Mouse (Mus musculus): ENCODE results near the gene Nfe2l1.
"Not testable (repeated sequence)": the region's sequence is repeated elsewhere in the genome, so short reads cannot be mapped to it uniquely, and the experiment has no call there.

The Nfe2l1 gene

DNA sequence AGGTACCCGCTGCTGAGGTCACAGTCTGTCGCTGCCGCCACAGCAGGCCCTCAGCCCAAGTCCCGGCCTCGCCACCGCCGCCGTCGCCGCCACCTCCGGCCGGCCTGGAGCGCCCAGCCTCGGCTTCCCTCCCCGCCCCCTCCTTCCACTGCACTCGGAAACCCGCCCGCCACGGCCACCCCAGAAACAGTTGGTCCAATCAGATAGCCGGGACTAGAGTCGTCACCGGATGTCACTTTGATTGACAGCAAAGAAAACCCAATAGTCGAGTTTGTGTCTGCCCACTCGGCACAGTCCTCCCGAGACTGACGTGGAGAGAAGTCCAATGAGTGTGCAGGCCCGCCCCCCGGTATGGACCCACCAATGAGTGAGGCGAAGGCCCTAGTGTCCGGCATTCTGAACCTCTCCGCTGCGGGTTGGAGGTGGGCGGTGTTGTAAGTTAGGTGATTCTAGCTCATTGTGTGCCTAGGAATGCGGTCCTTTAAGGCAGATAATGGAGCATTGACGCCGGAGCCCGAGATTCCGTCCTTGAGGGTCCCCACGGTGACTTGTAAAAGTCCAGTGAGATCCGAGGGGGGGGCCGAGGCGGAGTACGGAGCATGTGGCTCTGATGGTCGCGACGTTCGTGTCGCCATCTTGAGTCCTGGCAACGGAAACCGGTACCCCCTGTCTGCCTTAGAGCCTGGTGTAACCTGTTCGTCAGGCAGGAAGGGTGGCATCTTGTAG, at the start of gene Nfe2l1:
Gene Nfe2l1, minus strand, starts transcription at position 156 of the 726 bp plus-strand sequence.
- in situ Hi-C loops (cut with MseI, MboI) = no loop called here

DNA sequence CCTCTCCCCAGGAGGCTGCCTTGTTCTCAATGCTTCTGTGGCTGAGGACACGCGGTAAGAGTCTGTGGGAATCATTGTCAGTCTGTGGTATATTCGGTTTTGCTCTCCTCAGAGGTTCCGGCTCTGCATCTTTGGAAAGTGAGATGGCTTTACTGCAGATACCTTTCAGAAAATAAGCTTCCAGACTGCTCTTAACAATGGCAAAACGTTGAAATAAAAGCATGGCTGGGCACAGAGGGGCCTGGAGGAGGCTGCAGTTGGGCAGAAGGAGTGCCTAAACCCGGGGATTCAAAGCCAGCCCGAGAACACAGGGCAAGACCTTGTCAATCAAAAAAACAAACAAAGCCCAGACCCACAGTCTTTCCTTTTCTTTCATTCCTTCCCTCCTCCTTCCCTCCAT, 49.6 kb upstream of the Nfe2l1 start:
- in situ Hi-C loops (cut with MseI, MboI) = no loop called here

DNA sequence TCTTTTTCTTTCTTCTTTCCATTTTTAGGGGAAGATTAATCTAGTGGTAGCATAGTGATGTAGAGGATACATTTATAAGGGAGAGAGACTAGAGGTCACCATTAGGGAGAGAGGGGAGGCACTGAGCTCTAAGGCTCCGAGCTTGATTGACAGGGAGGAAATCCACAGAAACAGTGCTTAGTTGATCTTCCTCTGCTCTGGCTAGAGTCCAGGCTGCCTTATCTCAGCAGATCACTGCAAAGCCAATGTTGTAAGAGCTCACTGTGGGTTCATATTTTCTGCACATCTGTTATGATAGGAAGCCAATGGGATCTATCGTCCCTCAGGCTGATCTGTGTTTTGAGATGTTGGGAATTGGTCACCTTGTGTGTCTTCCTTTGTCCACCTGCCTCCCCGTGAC, 48.9 kb upstream of the Nfe2l1 start:
- in situ Hi-C loops (cut with MseI, MboI) = no loop called here

DNA sequence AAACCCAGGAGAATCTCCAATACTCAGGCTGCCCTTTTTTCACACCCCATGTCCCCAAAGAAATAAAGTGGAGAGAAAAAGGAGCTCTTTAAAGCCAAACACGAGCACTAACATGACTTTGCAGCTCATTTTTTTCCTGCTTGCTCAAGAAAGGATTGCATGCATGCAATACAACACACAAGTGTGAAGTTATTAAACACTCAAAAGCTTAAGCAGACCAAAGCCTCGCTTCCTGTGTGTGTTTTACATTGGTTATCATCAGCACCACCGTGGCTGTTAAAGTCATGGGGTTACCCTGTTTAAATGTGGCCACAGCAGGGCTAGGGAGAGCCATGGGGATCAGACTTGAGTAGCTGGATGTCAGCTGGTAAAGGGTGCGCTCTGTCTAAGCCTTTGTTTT, 47.3 kb upstream of the Nfe2l1 start:
- in situ Hi-C loops (cut with MseI, MboI) = no loop called here

DNA sequence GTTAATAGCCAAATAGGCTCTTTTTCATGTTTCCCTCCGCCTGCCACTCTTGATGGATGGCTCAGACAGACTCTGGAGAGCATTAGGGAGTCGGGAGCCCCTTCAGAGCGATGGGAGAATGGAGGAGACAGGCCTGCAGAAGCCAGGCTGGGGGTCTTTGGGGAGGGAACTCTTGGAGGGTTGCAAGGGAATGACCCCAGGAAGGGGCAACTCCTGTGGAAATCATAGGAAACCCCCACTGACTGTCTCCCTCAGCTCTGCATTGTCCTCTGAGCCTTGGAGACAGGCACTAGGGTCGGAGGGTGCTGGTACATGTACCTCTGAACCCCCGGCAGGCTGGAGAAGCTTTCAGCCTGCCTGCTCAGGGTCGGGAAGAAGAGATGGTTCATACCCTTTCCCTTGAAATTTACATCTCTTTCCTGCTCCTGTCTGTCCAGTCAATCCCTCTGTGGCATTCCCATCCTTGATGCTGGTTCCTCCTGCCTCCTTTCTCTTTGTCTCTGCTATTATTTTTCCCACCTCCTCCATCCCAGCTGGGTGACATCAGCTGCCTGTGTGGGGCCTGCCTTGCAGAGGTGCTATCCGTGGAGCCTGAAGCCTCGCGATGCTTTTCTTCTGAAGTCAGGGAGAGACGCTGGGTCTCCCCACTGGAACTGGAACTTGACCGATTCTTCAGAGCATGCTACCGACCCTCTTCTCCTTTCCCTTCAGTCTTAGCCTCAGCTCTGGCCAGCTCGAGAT, 46.7 kb upstream of the Nfe2l1 start:
- in situ Hi-C loops (cut with MseI, MboI) = no loop called here

DNA sequence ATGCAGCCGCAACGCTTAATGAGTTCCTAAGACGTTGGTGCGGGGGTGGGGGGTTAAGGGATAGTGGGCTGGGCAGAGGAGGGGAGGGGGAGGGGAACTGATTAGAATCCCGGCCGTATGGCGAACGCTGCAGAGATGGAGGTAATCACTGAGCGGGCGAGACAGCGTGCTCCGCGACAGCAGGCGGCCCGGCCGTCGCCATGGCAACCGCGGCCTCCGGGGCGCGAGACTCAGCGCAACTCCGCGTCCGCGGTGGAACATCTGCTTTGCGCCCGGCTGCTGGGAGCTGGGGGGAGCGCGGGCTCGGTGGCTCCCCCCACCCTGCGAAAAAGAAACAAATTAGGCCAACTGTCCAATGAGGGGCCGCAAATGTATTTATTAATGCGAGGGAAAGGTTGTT, 46.0 kb upstream of the Nfe2l1 start:
- in situ Hi-C loops (cut with MseI, MboI) = no loop called here

DNA sequence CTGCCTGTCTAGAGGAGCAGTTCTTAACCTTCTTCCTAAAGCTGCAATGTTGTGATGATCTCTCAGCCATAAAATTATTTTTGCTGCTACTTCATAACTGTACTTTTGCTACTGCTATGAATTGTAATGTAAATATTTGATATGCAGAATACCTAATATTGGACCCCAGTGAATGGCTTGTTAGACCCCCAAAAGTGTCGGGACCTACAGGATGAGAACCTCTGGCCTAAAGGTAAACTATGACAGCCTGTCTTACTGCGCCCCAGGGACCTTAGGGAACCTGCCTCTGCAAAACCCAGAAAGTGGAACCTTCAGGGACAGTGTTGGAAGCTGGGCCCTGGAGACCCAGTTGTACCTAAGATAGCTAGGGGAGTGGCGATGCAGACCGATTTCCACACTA, 45.5 kb upstream of the Nfe2l1 start:
- in situ Hi-C loops (cut with MseI, MboI) = no loop called here

DNA sequence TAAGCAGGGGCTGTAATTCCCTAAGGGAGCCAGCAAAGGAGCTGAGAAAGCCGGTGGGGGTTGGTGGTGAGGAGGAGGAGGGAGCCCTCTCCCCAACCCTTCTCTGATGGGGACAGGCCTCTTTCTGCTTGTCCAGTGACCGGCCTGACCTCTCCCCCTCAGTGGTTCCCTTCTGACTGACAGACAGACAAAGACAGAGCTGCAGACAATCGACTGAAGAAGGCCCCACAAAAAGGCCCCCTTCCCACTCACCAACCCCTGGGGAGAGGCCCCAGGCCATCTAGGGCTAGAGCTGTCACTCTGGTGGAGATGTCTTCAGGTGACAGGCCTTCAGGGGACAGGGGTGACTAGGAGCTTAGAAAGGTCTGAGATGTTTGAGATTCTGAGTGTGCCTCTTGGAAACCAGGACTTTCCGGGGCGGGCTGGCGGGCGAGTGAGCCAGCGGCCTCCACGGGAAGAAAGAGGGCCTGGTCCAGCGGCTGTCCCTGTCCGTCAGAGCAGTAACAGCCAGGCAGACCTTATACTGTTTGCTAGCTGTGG, 43.9 kb upstream of the Nfe2l1 start:
- in situ Hi-C loops (cut with MseI, MboI) = no loop called here

DNA sequence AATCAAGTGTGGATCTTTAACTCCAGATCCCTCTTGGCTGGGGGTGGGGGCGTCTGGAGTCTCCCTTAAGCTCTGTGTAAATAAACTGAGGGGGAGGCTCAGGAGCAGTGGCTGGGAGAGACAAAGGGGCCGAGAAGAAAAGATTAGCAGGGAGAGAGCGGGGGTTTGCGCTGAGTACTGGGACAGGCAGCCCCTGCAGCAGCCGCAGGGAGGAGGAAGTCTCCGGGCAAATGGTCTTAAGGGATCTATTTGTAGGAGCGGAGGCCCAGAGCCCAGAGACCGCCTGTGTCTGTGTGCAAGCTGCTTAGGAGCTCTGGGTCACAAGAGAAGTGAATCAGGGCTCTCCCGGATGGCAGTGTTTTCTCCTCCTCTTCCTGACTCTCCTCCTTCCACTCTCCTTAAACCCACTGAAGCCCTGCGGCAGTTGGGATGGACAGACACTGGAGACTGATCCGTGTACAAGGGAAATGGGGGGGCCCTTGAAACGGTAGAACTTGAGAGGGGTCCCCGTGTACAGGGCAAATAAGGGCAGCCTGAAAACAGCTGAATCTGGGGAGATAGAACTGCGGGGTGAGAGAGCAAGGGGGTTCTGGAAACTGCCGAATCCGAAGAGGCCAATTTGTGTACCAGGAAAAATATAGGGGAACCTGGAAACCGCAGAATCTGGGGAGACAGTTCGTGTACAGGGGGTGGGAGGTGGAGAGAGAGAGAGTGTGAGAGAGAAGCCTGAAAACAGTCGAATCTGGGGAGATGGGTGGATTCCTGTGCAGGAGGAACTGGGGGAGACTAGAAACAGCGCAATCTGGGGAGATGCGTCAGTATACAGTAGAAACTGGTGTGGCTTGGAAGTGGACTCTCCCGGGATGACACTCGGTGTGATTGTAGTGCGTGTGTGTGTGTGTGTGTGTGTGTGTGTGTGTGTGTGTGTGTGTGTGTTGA, 42.9 kb upstream of the Nfe2l1 start:
- in situ Hi-C loops (cut with MseI, MboI) = no loop called here

DNA sequence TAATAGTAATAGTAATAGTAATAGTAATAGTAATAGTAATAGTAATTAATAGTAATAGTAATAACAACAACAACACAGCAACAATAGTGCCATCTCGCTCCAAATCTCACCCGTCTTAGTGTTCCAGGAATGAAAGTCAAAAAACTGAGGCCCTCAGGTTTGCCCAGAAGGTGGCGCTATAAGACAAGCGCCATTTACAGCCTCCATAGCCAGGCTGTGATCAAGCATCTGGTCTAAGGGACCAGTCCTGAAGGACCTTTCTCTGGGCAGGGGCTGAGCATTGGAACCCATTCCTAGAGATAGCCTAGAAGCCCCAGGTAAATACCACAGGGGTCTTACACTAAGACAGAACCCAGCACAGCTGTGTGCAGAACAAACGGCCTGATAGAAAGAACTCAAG, 37.4 kb upstream of the Nfe2l1 start:
- in situ Hi-C loops (cut with MseI, MboI) = loop anchor here (5.0 kb wide), 1 partner anchor 45 kb away; no protein-coding TSS in a partner anchor

DNA sequence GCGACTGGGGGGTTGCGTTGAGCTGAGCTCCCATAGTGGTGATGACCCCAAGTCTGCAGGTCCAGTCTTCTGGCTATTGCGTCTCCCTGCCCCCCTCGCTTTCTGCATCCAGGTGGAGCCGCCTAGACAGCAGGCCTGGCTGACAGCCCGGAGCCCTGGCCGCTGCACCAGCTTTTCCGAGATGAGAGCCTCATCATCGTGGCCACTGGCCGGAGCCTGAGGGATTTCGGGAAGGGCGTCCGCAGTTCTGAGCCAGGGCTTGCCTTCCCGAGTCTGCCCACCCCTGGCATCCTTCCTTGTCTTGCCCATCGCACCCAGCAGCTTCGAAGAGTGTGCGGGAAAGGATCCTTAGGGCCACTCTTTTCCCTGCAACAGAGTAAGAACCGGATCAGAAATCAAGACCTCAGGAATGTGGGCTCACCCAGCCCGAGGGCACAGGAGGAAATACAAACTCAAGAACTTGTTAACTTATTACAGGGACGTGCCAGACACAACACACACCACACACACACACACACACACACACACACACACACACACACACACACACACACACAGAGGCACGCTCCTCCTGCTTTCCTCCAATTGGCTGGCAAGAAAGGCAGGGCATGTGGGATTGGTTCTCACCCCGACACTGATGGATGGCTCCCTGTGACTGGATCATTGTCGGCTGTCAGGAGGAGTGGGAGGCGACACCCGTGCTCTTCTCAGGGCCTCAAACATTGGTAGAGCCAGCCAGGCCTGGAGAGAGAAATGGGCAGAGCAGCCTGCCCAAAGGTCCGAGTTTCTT, 33.6 kb upstream of the Nfe2l1 start:
- in situ Hi-C loops (cut with MseI, MboI) = loop anchor here (5.0 kb wide), 2 partner anchors 76 to 81 kb away; partner anchors contain the start of gene Cbx1 (in 1 of the 2)

DNA sequence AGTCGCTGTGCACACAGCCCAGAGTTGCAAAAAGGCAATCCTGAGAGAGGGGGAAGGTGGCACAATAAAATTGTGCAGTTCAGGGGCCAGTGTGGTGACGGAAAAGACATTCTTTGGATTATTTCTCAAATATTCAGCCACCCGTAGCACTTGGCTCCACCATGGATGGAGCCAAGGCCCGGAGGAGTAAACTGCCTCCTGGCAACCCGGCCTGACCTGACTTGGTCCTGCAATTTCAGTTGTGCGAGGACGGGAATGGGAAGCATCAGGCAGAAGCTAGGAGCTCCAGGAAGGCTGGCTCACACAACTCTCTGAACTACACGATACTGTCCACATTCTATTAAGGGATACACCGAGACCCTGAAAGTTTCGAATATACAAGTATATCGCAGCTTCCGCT, 32.8 kb upstream of the Nfe2l1 start:
- in situ Hi-C loops (cut with MseI, MboI) = loop anchor here (5.0 kb wide), 2 partner anchors 75 to 80 kb away; partner anchors contain the start of gene Cbx1 (in 1 of the 2)

DNA sequence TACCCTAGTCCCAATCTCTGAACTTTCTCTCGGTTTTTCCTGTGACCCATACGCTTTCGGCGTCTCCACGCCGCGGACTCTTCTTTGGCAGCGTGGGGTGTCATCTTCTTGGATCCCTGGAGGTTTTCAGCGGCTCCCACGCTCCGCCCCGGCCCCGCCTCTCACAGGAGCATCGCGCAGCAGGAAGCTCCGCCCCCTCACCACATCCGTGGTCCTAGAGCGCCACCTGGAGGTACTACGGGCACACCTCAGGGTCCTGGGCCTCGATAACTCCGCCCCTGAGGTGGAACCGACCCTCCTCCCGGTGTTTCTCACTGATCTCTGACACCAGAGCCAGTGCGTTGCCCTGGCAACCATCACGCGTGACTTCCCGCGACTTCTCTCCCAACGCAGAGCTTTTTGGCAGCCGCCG, 32.1 kb upstream of the Nfe2l1 start:
- in situ Hi-C loops (cut with MseI, MboI) = loop anchor here (5.0 kb wide), 2 partner anchors 75 to 80 kb away; partner anchors contain the start of gene Cbx1 (in 1 of the 2)

DNA sequence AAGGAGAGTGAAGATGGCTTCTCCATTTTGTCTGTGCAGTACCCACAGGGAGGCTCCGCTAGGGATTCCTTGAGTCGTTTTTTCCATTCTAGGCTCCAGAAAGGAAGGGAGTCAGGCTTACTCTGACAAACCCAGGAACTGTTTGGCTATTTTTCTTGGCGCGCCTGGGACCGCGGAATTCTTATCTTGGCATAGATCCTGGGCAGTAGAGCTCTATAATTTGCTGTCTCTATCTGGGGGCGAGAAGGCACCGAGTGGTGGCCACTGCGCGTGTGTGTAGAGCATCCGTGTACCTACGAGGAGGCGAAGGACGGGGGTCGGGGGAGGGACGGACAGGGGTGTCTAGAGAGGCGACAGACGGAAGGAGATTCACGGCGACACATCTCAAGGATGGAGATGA, 31.7 kb upstream of the Nfe2l1 start:
- in situ Hi-C loops (cut with MseI, MboI) = loop anchor here (5.0 kb wide), 2 partner anchors 74 to 79 kb away; partner anchors contain the start of gene Cbx1 (in 1 of the 2)

DNA sequence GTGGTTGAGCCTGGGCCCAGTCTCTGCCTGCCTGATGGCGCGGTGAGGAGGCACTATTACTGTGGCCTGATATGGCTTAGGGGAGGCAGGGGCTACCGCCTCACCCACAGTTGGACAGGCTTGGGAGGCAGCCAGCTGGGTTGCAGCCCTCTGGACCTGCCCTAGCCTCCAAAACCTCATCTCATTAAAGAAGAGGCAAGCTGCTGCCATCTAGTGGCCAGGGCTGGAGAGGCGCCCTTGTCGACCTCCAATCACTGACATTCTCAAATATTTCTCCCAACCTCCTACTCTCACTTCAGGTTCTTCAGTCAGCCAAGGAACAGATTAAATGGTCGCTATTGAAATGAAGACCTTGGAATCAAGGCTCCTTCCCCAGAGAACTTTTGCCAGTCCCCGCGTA, 30.8 kb upstream of the Nfe2l1 start:
- in situ Hi-C loops (cut with MseI, MboI) = loop anchor here (5.0 kb wide), 2 partner anchors 73 to 78 kb away; partner anchors contain the start of gene Cbx1 (in 1 of the 2)

DNA sequence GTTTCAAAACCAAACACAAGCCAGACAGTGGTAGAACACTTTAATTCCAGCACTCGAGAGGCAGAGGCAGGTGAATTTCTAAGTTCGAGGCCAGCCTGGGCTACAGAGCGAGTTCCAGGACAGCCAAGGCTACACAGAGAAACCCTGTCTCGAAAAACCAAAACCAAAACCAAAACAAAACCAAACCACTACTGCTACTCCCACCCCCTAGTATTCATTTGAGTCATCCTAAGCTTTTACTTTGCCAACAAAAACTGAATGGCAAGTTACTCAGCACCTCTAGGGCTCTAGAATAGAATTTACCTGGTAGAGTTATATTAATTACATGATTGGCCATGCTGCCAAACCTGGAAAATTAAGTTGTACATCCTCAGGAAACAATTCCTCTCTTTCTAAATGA, 29.9 kb upstream of the Nfe2l1 start:
- in situ Hi-C loops (cut with MseI, MboI) = loop anchor here (5.0 kb wide), 2 partner anchors 72 to 77 kb away; partner anchors contain the start of gene Cbx1 (in 1 of the 2)

DNA sequence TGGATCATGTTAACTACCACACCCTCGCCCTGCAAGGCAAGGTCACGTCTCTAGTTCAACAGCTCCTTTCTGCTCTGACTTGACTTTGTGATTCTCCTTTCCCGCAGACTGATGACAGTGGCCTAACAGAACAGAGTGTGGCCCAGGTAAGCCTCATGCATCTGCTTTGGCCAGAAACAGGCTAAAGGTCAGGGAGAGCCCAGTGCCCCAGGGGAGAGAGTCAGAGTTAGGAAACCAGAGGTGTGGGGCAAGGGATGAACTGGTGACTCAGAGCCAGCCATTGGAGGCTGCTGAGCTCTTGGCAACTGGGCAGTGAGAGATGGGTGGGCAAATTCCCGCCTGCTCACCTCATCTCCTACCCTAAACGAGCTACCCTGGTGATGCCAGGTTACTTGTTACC, 27.7 kb upstream of the Nfe2l1 start:
- in situ Hi-C loops (cut with MseI, MboI) = no loop called here

DNA sequence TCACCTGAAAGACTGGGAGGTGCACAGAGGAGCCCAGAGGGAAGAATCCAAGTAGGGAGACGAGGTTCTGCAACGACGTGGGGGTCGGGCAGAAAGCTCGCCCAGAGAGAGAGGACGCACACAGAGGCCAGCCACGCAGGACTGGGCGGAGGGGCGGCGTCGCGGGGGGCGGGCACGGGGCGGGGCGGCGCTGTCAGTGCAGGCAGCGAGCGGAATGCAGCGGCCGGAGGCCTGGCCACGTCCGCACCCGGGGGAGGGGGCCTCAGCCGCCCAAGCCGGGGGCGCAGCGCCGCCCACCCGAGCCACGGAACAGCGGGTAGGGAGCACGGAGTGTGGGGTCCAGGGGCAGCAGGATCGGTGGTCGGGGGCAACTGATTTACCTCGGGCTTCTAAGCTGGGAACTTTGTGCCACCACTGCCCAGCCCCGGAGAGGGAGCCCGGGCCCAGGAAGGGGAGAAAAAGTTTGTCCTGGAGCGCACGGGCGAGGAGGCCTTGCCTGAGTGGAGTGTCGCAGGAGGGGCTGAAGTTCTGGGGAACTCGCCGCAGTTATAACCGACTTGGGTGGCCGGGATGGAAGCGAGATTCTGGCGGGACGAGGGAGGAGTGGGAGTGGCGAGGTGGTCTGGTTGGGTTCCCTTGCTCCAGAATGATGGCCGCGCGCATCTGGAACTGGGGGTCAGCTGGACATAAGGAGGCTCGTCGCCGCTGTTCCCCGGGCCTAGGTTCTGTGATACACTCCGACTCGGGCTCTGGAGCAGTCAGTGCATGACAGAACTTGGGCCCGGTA, 20.1 kb upstream of the Nfe2l1 start, which contains the start of gene Copz2:
Gene Copz2, plus strand, starts transcription at position 190 of the 787 bp plus-strand sequence.
- in situ Hi-C loops (cut with MseI, MboI) = no loop called here

DNA sequence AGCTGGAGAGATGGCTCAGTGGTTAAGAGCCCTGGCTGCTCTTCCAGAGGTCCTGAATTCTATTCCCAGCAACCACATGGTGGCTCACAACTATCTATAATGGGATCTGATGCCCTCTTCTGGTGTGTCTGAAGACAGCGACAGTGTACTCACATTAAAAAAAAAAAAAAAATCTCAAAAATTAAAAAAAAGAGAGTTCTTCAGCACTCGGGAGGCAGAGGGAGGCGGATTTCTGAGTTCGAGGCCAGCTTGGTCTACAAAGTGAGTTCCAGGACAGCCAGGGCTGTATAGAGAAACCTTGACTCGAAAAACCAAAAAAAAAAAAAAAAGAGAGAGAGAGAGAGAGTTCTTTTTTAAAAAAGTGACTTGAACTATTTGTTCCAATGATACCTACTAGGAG, 19.4 kb upstream of the Nfe2l1 start:
- in situ Hi-C loops (cut with MseI, MboI) = not testable (repeated sequence)
